Mouse (Mus musculus): ENCODE measurements around the gene Hoxa4. TPM values are rescaled to one million over a fixed set of nuclear protein-coding genes. Genes with fewer than 3 reads are reported as not detected.
A peak's percentile ranks its signal among the peaks of the same experiment; 100 is the strongest.

Hoxa4 gene
- polyA plus RNA-seq, 1 experiment from 2014 or later: 3.1 TPM

GRCm38 (mm10) chr6:52230516-52231165 lies 39.1 kb upstream of the Hoxa4 start, which contains the start of gene Hoxa9:
Hoxa9 (minus strand) TSS chr6:52231089.
- Histone ChIP-seq H3K27ac (ENCODE audit: low read depth, low read length) (no peak within 1 kb of the TSS), H3K9me3 (ENCODE audit: control insufficient read depth, low read length) (no peaks in the 10 kb centered on the region), H3K36me3 (ENCODE audit: control insufficient read depth, insufficient read depth, low read length) (no peaks in the 10 kb centered on the region), H3K9ac (ENCODE audit: low read depth, low read length) (no peak within 1 kb of the TSS), H3K4me3 (ENCODE audit: low read depth, low read length) (peak within 1 kb of the TSS; percentile 23), H3K4me2 (no peak within 1 kb of the TSS), H3K27me3 (replicated peaks; ENCODE audit: control insufficient read depth, insufficient read depth, low read length) (peaks cover 96% of the 10 kb centered on the region), H3K4me1 (replicated peaks; ENCODE audit: control insufficient read depth, insufficient read depth, low read length) (no peaks in the 10 kb centered on the region)
- ATAC-seq (replicated peaks; ENCODE audit: low FRiP score): no peak
- WGBS: 2% methylated on average over 33 of the region's 36 CpGs
- no peak for DNase-seq (ENCODE audit: low spot score)

GRCm38 (mm10) chr6:52229558-52230416 lies 38.2 kb upstream of the Hoxa4 start:
- WGBS: 3% methylated on average over 44 of the region's 44 CpGs
- no peak for DNase-seq (ENCODE audit: low spot score)
- Histone ChIP-seq H3K9me3 (ENCODE audit: control insufficient read depth, low read length) (no peaks in the 10 kb centered on the region), H3K4me1 (replicated peaks; ENCODE audit: control insufficient read depth, insufficient read depth, low read length) (no peaks in the 10 kb centered on the region), H3K4me2 (no peak overlapping the region; the same call in 1 of the 2 replicates), H3K36me3 (ENCODE audit: control insufficient read depth, insufficient read depth, low read length) (no peaks in the 10 kb centered on the region), H3K27me3 (replicated peaks; ENCODE audit: control insufficient read depth, insufficient read depth, low read length) (peaks cover 96% of the 10 kb centered on the region), H3K9ac (ENCODE audit: low read depth, low read length) (no peak overlapping the region), H3K27ac (ENCODE audit: low read depth, low read length) (no peak overlapping the region), H3K4me3 (ENCODE audit: low read depth, low read length) (peak overlapping the region; percentile 23)
- no peak for ATAC-seq (replicated peaks; ENCODE audit: low FRiP score)

GRCm38 (mm10) chr6:52228475-52229465 lies 37.2 kb upstream of the Hoxa4 start:
- DNase-seq (ENCODE audit: low spot score): no peak

GRCm38 (mm10) chr6:52227470-52228222 lies 36.1 kb upstream of the Hoxa4 start:
- Histone ChIP-seq H3K9ac (ENCODE audit: low read depth, low read length) (no peak overlapping the region), H3K27ac (ENCODE audit: low read depth, low read length) (no peak overlapping the region), H3K36me3 (ENCODE audit: control insufficient read depth, insufficient read depth, low read length) (no peaks in the 10 kb centered on the region), H3K4me2 (no peak overlapping the region), H3K4me1 (replicated peaks; ENCODE audit: control insufficient read depth, insufficient read depth, low read length) (no peaks in the 10 kb centered on the region), H3K27me3 (replicated peaks; ENCODE audit: control insufficient read depth, insufficient read depth, low read length) (peaks cover 96% of the 10 kb centered on the region), H3K4me3 (ENCODE audit: low read depth, low read length) (no peak overlapping the region), H3K9me3 (ENCODE audit: control insufficient read depth, low read length) (no peaks in the 10 kb centered on the region)
- 4% methylated on average over 11 of the region's 11 CpGs for WGBS
- no peak for ATAC-seq (replicated peaks; ENCODE audit: low FRiP score)
- no peak for DNase-seq (ENCODE audit: low spot score)

More at GRCm38 (mm10) chr6:52228475-52229465, 37.2 kb upstream of the Hoxa4 start:
- no peak for ATAC-seq (replicated peaks; ENCODE audit: low FRiP score)
- Histone ChIP-seq H3K4me2 (peak overlapping the region; percentile 27), H3K9me3 (ENCODE audit: control insufficient read depth, low read length) (no peaks in the 10 kb centered on the region), H3K27me3 (replicated peaks; ENCODE audit: control insufficient read depth, insufficient read depth, low read length) (peaks cover 96% of the 10 kb centered on the region), H3K27ac (ENCODE audit: low read depth, low read length) (no peak overlapping the region), H3K9ac (ENCODE audit: low read depth, low read length) (no peak overlapping the region), H3K4me3 (ENCODE audit: low read depth, low read length) (no peak overlapping the region), H3K36me3 (ENCODE audit: control insufficient read depth, insufficient read depth, low read length) (no peaks in the 10 kb centered on the region), H3K4me1 (replicated peaks; ENCODE audit: control insufficient read depth, insufficient read depth, low read length) (no peaks in the 10 kb centered on the region)
- WGBS: 2% methylated on average over 38 of the region's 38 CpGs

GRCm38 (mm10) chr6:52226569-52227257 lies 35.2 kb upstream of the Hoxa4 start:
- Histone ChIP-seq H3K36me3 (ENCODE audit: control insufficient read depth, insufficient read depth, low read length) (no peaks in the 10 kb centered on the region), H3K9ac (ENCODE audit: low read depth, low read length) (no peak overlapping the region), H3K27ac (ENCODE audit: low read depth, low read length) (no peak overlapping the region), H3K27me3 (replicated peaks; ENCODE audit: control insufficient read depth, insufficient read depth, low read length) (peaks cover 96% of the 10 kb centered on the region), H3K4me2 (no peak overlapping the region), H3K9me3 (ENCODE audit: control insufficient read depth, low read length) (no peaks in the 10 kb centered on the region), H3K4me1 (replicated peaks; ENCODE audit: control insufficient read depth, insufficient read depth, low read length) (no peaks in the 10 kb centered on the region), H3K4me3 (ENCODE audit: low read depth, low read length) (no peak overlapping the region)
- DNase-seq (ENCODE audit: low spot score) (no peak), ATAC-seq (replicated peaks; ENCODE audit: low FRiP score) (no peak)
- WGBS: 7% methylated on average over 26 of the region's 26 CpGs

GRCm38 (mm10) chr6:52225612-52226568 lies 34.3 kb upstream of the Hoxa4 start:
- H3K36me3 ChIP-seq (ENCODE audit: control insufficient read depth, insufficient read depth, low read length): no peaks in the 10 kb centered on the region
- H3K4me2 ChIP-seq: peak overlapping the region; percentile 39
- peak overlapping the region; percentile 32 for H3K4me3 ChIP-seq (ENCODE audit: low read depth, low read length)
- peaks cover 99% of the 10 kb centered on the region for H3K27me3 ChIP-seq (replicated peaks; ENCODE audit: control insufficient read depth, insufficient read depth, low read length)
- 4% methylated on average over 69 of the region's 69 CpGs for WGBS
- DNase-seq (ENCODE audit: low spot score) (no peak), ATAC-seq (replicated peaks; ENCODE audit: low FRiP score) (no peak)
- H3K27ac ChIP-seq (ENCODE audit: low read depth, low read length): no peak overlapping the region
- H3K9ac ChIP-seq (ENCODE audit: low read depth, low read length): no peak overlapping the region
- H3K4me1 ChIP-seq (replicated peaks; ENCODE audit: control insufficient read depth, insufficient read depth, low read length): no peaks in the 10 kb centered on the region
- H3K9me3 ChIP-seq (ENCODE audit: control insufficient read depth, low read length): no peaks in the 10 kb centered on the region
